9 mouse cellular contexts compared by ENCODE assay signal in genomic region chr17:49852183-49852582, GRCm38 (mm10).
A peak's percentile ranks its signal among the peaks of the same experiment; 100 is the strongest.
DNase-seq lines count a peak whose midpoint lies in the region; ATAC-seq lines count a peak whose summit lies in the region.
"Had no signal": no experiment of that assay in that cellular context is flagged by ENCODE, and none has a peak within 500 bp of the region (broad histone marks: within the 10 kb centered on the region; RNA-seq: fewer than 3 reads in every experiment).

No protein-coding gene starts in this region.

- no peak for ATAC-seq in neural tube, embryonic 15.5 days (ENCODE audit: low FRiP score)

- H3K36me3 ChIP-seq in neural tube, embryonic 15.5 days, result no peaks in the 10 kb centered on the region

- WGBS in neural tube, embryonic 15.5 days, result 82% methylated on average over 3 of the region's 3 CpGs

- peak; percentile 10 for DNase-seq in adrenal gland, postnatal 10 days
- no peak for DNase-seq in adrenal gland, postnatal 4 days (ENCODE audit: low spot score in 2 of 2)
- DNase-seq in left cerebral cortex, postnatal 14 days (ENCODE audit: low spot score in 2 of 2), result peak; percentile 30 to 37
- DNase-seq in left cerebral cortex, postnatal 4 days, result no peak
- peak; percentile 19 to 36 for DNase-seq in gastrocnemius, postnatal 36 days
- DNase-seq in left cerebral cortex, postnatal 25 days (ENCODE audit: low spot score in 2 of 2), result peak; percentile 24 to 41
- DNase-seq in neural tube, embryonic 10.5 days (ENCODE audit: extremely low spot score, low spot score), result no peak
- DNase-seq: thymus, postnatal 14 days had no signal

- no peak overlapping the region for H3K9ac ChIP-seq in neural tube, embryonic 15.5 days (replicated peaks)

- H3K4me1 ChIP-seq in neural tube, embryonic 15.5 days, result peaks cover 7% of the 10 kb centered on the region

- H3K9me3 ChIP-seq in neural tube, embryonic 15.5 days (replicated peaks), result no peaks in the 10 kb centered on the region

- H3K4me3 ChIP-seq in neural tube, embryonic 15.5 days (replicated peaks), result no peak overlapping the region

- intact Hi-C loops in left cerebral cortex, postnatal 14 days (cut with DNase I), result no loop called here
- intact Hi-C loops in left cerebral cortex, postnatal 4 days (cut with DNase I), result no loop called here
- intact Hi-C loops in gastrocnemius, postnatal 36 days (cut with DNase I), result loop anchor here (2.0 kb wide), 1 partner anchor 383 kb away; no protein-coding TSS in a partner anchor
- intact Hi-C loops in left cerebral cortex, postnatal 25 days (cut with DNase I), result no loop called here

- no peaks in the 10 kb centered on the region for H3K27me3 ChIP-seq in neural tube, embryonic 15.5 days (replicated peaks)

- no peak overlapping the region for H3K4me2 ChIP-seq in neural tube, embryonic 15.5 days

- H3K27ac ChIP-seq in neural tube, embryonic 15.5 days (replicated peaks), result no peak overlapping the region

Comparison
In these comparisons a context has a peak if more than half of its experiments do, and no peak if none do; other contexts are left out.
1. DNase-seq: peak in adrenal gland, postnatal 10 days (single experiment), left cerebral cortex, postnatal 14 days (2 of 2), gastrocnemius, postnatal 36 days (2 of 2) and left cerebral cortex, postnatal 25 days (2 of 2); none in adrenal gland, postnatal 4 days (0 of 2), left cerebral cortex, postnatal 4 days (single experiment) and neural tube, embryonic 10.5 days (single experiment).